Mouse (Mus musculus): Measurements from ENCODE around the gene Ybx3.
A peak's percentile ranks its signal among the peaks of the same experiment; 100 is the strongest.

The Ybx3 gene

GRCm38 (mm10) chr6:131388040-131389021, at the start of gene Ybx3:
TSS of gene Ybx3 (minus strand) at chr6:131388476.
- peak; percentile 87 for DNase-seq (ENCODE audit: low spot score)

GRCm38 (mm10) chr6:131436626-131437025, 48.4 kb upstream of the Ybx3 start:
- no peak for DNase-seq (ENCODE audit: low spot score)

- DNase-seq (ENCODE audit: low spot score) = no peak
Measured at GRCm38 (mm10) chr6:131434088-131434487, 45.8 kb upstream of the Ybx3 start.

- peak; percentile 32 for DNase-seq (ENCODE audit: low spot score)
Measured at GRCm38 (mm10) chr6:131433153-131434048, 45.1 kb upstream of the Ybx3 start.

GRCm38 (mm10) chr6:131421572-131421971, 33.3 kb upstream of the Ybx3 start:
- DNase-seq (ENCODE audit: low spot score) = peak; percentile 5

- no peak for DNase-seq (ENCODE audit: low spot score)
Measured at GRCm38 (mm10) chr6:131419614-131420013, 31.3 kb upstream of the Ybx3 start.

GRCm38 (mm10) chr6:131418770-131419169, 30.5 kb upstream of the Ybx3 start:
- DNase-seq (ENCODE audit: low spot score) = peak; percentile 6

- DNase-seq (ENCODE audit: low spot score) = no peak
Measured at GRCm38 (mm10) chr6:131411116-131411843, 23.0 kb upstream of the Ybx3 start.

- no peak for DNase-seq (ENCODE audit: low spot score)
Measured at GRCm38 (mm10) chr6:131406957-131407356, 18.7 kb upstream of the Ybx3 start.

- DNase-seq (ENCODE audit: low spot score) = no peak
Measured at GRCm38 (mm10) chr6:131405896-131406295, 17.6 kb upstream of the Ybx3 start.

GRCm38 (mm10) chr6:131405174-131405573, 16.9 kb upstream of the Ybx3 start:
- no peak for DNase-seq (ENCODE audit: low spot score)

GRCm38 (mm10) chr6:131404260-131404659, 16.0 kb upstream of the Ybx3 start:
- no peak for DNase-seq (ENCODE audit: low spot score)

- DNase-seq (ENCODE audit: low spot score) = no peak
Measured at GRCm38 (mm10) chr6:131403036-131403435, 14.8 kb upstream of the Ybx3 start.

GRCm38 (mm10) chr6:131402606-131403005, 14.3 kb upstream of the Ybx3 start:
- DNase-seq (ENCODE audit: low spot score) = no peak

- no peak for DNase-seq (ENCODE audit: low spot score)
Measured at GRCm38 (mm10) chr6:131401259-131401658, 13.0 kb upstream of the Ybx3 start.

GRCm38 (mm10) chr6:131396650-131397049, 8.4 kb upstream of the Ybx3 start:
- DNase-seq (ENCODE audit: low spot score) = no peak

- DNase-seq (ENCODE audit: low spot score) = no peak
Measured at GRCm38 (mm10) chr6:131393873-131394660, 5.8 kb upstream of the Ybx3 start.

GRCm38 (mm10) chr6:131387221-131388039, 846 bp downstream of the Ybx3 start:
- DNase-seq (ENCODE audit: low spot score) = peak; percentile 59

- no peak for DNase-seq (ENCODE audit: low spot score)
Measured at GRCm38 (mm10) chr6:131386416-131387019, 1.8 kb downstream of the Ybx3 start.

GRCm38 (mm10) chr6:131385469-131385868, 2.8 kb downstream of the Ybx3 start:
- DNase-seq (ENCODE audit: low spot score) = no peak
